Mouse (Mus musculus) heart, adult 9 months (tissue): ENCODE data around the gene Basp1.

Experiments
- DNase-seq, 2 experiments: peaks; one replicate each; pipeline ENCODE4 v3.0.0; 2022; ENCODE audit warnings: low spot score in 2 of 2

Gene Basp1

GRCm38 (mm10) chr15:25363636-25364035 is 49.9 kb downstream of the Basp1 start:
- DNase-seq, result no peak

GRCm38 (mm10) chr15:25360825-25361224 is 52.7 kb downstream of the Basp1 start:
- no peak for DNase-seq

GRCm38 (mm10) chr15:25358680-25359097 is 54.9 kb downstream of the Basp1 start:
- DNase-seq, result no peak

- DNase-seq, result no peak
These were observed 58.2 kb downstream of the Basp1 start for GRCm38 (mm10) chr15:25355339-25355738.

- peak in 1 of 2 experiments; percentile 1 for DNase-seq
These were observed 58.8 kb downstream of the Basp1 start for GRCm38 (mm10) chr15:25354738-25355137.

- DNase-seq, result no peak
These were observed 60.1 kb downstream of the Basp1 start for GRCm38 (mm10) chr15:25353498-25353897.

- DNase-seq, result no peak
These were observed 70.3 kb downstream of the Basp1 start for GRCm38 (mm10) chr15:25343263-25343662.

GRCm38 (mm10) chr15:25335277-25335676 is 78.3 kb downstream of the Basp1 start:
- DNase-seq, result no peak

- DNase-seq, result no peak
These were observed 81.6 kb downstream of the Basp1 start for GRCm38 (mm10) chr15:25331877-25332445.

GRCm38 (mm10) chr15:25330946-25331345 is 82.6 kb downstream of the Basp1 start:
- DNase-seq, result no peak

GRCm38 (mm10) chr15:25322601-25323000 is 91.0 kb downstream of the Basp1 start:
- DNase-seq, result no peak

- no peak for DNase-seq
These were observed 91.5 kb downstream of the Basp1 start for GRCm38 (mm10) chr15:25322111-25322510.

- peak; percentile 10 to 35 for DNase-seq
These were observed 91.9 kb downstream of the Basp1 start for GRCm38 (mm10) chr15:25321636-25322035.

GRCm38 (mm10) chr15:25314471-25314870 is 99.1 kb downstream of the Basp1 start:
- no peak for DNase-seq
